Mouse (Mus musculus): Measurements from ENCODE around the gene Serpinf1. TPM values are rescaled to one million over a fixed set of nuclear protein-coding genes. Genes with fewer than 3 reads are reported as not detected.

Serpinf1 gene
- polyA plus RNA-seq, 1 experiment from 2014 or later = 38.7 TPM

DNA sequence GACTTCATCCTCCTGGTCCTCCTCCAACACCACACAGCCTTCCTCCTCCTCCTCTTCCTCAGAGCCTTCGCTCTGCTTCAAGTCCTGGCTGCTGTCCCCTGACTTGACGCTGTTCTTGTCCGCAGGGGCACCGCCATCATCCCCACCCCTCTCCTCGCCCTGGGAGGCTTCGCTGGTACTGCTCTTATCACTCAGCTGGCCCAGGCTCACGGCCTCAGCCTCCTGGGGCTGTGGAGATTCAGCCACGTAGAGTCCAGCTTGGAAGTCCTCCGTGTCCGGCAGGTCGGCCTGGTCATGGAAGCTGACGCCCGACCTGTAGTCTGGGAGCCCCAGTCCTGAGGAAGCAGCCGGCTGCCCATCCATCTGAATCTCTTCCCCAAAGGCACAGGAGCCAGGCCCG is 28.4 kb upstream of the Serpinf1 start:
- no peak overlapping the region for H3K27ac ChIP-seq (ENCODE audit: low read length)
- H3K9me3 ChIP-seq (ENCODE audit: control insufficient read depth, low read length) = no peaks in the 10 kb centered on the region
- no peak overlapping the region for H3K4me2 ChIP-seq (ENCODE audit: low read depth, low read length)
- H3K36me3 ChIP-seq (ENCODE audit: control insufficient read depth, insufficient read depth, low read length) = 0 out of 2 replicates have a peak, but pooled peaks cover 5% of the 10 kb centered on the region
- no peaks in the 10 kb centered on the region for H3K27me3 ChIP-seq (replicated peaks; ENCODE audit: control insufficient read depth, insufficient read depth, low read length)
- 86% methylated on average over 15 of the region's 15 CpGs for WGBS
- H3K9ac ChIP-seq (ENCODE audit: low read depth, low read length) = 0 out of 2 replicates have a peak overlapping the region, but pooled peaks have one; percentile 11
- no peak overlapping the region for H3K4me3 ChIP-seq (ENCODE audit: low read length)
- ATAC-seq = no peak
- H3K4me1 ChIP-seq (ENCODE audit: control insufficient read depth, insufficient read depth, low read length) = peaks cover 16% of the 10 kb centered on the region

DNA sequence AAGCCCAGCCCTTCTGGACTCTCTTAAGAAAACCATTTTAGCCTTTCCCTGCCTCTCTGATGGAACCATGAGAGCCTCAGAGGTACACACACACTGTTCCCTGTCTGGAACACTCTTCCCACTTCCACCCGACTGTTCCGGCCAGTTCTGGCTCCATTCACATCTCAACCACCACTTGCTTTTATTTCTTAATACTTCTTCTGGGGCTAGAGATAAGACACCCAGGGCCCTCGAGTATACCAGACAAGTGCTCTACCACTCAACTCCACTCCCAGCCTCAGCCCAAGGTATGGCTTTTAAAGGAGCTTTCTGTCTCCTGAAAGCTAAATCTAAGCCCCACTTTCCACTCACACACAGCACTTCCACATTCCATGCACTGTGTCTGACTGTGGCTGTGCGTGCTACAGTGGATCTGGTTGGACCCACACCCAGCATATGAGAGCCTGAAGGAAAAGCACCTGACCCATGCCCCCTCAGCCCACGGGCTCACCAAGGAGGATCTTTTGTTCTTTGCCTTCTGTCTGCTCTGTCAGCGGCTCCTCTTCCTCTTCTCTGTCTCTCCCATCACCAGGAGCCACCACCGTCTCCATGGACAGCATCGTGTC is 27.9 kb upstream of the Serpinf1 start:
- H3K4me3 ChIP-seq (ENCODE audit: low read length) = no peak overlapping the region
- no peak overlapping the region for H3K4me2 ChIP-seq (ENCODE audit: low read depth, low read length)
- 87% methylated on average over 8 of the region's 8 CpGs for WGBS
- no peak overlapping the region for H3K9ac ChIP-seq (ENCODE audit: low read depth, low read length)
- no peaks in the 10 kb centered on the region for H3K9me3 ChIP-seq (ENCODE audit: control insufficient read depth, low read length)
- peaks cover 5% of the 10 kb centered on the region; the same call in 1 of the 2 replicates for H3K36me3 ChIP-seq (ENCODE audit: control insufficient read depth, insufficient read depth, low read length)
- H3K27me3 ChIP-seq (replicated peaks; ENCODE audit: control insufficient read depth, insufficient read depth, low read length) = no peaks in the 10 kb centered on the region
- no peak overlapping the region for H3K27ac ChIP-seq (ENCODE audit: low read length)
- no peak for ATAC-seq
- peaks cover 16% of the 10 kb centered on the region for H3K4me1 ChIP-seq (ENCODE audit: control insufficient read depth, insufficient read depth, low read length)

DNA sequence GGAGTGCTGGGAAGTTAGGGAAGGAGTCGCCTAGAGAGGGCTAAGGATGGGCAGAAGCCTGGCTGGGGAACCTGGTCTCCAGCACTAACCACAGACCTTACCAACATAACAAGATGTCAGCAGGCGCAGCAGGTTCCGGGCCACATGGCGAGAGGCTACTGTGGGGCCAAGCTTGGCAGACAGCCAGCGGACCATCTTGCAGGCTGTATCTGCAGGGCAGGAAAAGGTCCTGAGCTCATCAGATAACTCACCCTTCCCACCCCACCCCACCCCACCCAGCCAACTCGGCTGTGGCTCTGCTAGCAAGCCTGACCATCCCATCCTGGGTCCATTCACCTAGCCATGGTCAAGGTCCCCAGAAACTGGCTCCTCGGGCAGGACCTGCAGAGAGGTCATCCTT is 27.2 kb upstream of the Serpinf1 start:
- H3K4me3 ChIP-seq (ENCODE audit: low read length) = no peak overlapping the region
- WGBS = 62% methylated on average over 7 of the region's 7 CpGs
- H3K9me3 ChIP-seq (ENCODE audit: control insufficient read depth, low read length) = no peaks in the 10 kb centered on the region
- no peaks in the 10 kb centered on the region for H3K27me3 ChIP-seq (replicated peaks; ENCODE audit: control insufficient read depth, insufficient read depth, low read length)
- peaks cover 8% of the 10 kb centered on the region; the same call in 1 of the 2 replicates for H3K36me3 ChIP-seq (ENCODE audit: control insufficient read depth, insufficient read depth, low read length)
- ATAC-seq = no peak
- H3K27ac ChIP-seq (ENCODE audit: low read length) = no peak overlapping the region
- H3K4me2 ChIP-seq (ENCODE audit: low read depth, low read length) = no peak overlapping the region
- no peak overlapping the region for H3K9ac ChIP-seq (ENCODE audit: low read depth, low read length)
- H3K4me1 ChIP-seq (ENCODE audit: control insufficient read depth, insufficient read depth, low read length) = peaks cover 10% of the 10 kb centered on the region

DNA sequence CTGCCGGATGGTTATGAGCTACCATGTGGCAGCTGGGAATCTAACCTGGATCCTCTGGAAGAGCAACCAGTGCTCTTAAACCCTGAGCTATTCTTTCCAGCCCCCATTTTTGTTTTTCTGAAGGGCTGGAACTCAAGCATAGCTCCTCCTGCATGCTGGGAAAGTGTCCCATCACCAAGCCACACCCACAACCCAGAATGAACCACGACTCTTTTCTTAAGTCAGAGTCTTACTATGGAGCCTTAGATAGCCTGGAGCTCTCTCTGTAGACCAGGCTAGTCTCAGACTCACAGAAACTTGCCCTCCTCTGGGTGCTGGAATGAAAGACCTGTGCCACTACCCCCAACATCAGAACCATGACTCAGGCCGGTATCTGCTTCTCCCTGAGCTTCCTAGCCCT is 26.1 kb upstream of the Serpinf1 start:
- Histone ChIP-seq H3K27ac (ENCODE audit: low read length) (no peak overlapping the region), H3K9ac (ENCODE audit: low read depth, low read length) (no peak overlapping the region), H3K9me3 (ENCODE audit: control insufficient read depth, low read length) (no peaks in the 10 kb centered on the region), H3K4me3 (ENCODE audit: low read length) (no peak overlapping the region), H3K27me3 (replicated peaks; ENCODE audit: control insufficient read depth, insufficient read depth, low read length) (no peaks in the 10 kb centered on the region), H3K4me2 (ENCODE audit: low read depth, low read length) (no peak overlapping the region), H3K4me1 (ENCODE audit: control insufficient read depth, insufficient read depth, low read length) (peaks cover 5% of the 10 kb centered on the region), H3K36me3 (ENCODE audit: control insufficient read depth, insufficient read depth, low read length) (peaks cover 8% of the 10 kb centered on the region)
- 84% methylated on average over 3 of the region's 3 CpGs for WGBS
- no peak for ATAC-seq

DNA sequence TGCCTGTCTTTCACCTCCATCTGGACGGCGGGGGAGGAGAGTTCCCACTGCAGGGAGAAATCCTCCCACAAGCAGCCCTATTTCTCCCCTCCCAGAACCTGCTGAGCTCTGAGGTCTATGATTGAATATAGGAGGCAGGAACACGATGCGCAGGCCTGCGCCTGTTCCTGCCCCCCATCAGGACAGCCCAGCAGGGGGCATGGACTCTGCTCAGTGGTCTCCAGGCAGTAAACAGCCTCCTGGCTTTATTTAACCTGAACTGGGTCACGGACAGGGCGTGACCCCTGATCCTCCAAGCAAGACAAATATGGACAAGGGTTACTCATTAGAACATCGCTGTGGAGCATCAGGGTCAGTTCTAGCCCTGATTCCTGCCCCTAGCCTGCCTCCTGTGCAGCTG is 21.2 kb upstream of the Serpinf1 start:
- WGBS = 54% methylated on average over 8 of the region's 8 CpGs
- no peaks in the 10 kb centered on the region for H3K9me3 ChIP-seq (ENCODE audit: control insufficient read depth, low read length)
- peaks cover 3% of the 10 kb centered on the region for H3K36me3 ChIP-seq (ENCODE audit: control insufficient read depth, insufficient read depth, low read length)
- 0 out of 2 replicates have a peak, but pooled peaks have one; percentile 15 for ATAC-seq
- H3K27me3 ChIP-seq (replicated peaks; ENCODE audit: control insufficient read depth, insufficient read depth, low read length) = no peaks in the 10 kb centered on the region
- no peak overlapping the region for H3K27ac ChIP-seq (ENCODE audit: low read length)
- no peak overlapping the region for H3K9ac ChIP-seq (ENCODE audit: low read depth, low read length)
- no peak overlapping the region for H3K4me3 ChIP-seq (ENCODE audit: low read length)
- H3K4me2 ChIP-seq (ENCODE audit: low read depth, low read length) = no peak overlapping the region
- H3K4me1 ChIP-seq (ENCODE audit: control insufficient read depth, insufficient read depth, low read length) = peaks cover 9% of the 10 kb centered on the region

DNA sequence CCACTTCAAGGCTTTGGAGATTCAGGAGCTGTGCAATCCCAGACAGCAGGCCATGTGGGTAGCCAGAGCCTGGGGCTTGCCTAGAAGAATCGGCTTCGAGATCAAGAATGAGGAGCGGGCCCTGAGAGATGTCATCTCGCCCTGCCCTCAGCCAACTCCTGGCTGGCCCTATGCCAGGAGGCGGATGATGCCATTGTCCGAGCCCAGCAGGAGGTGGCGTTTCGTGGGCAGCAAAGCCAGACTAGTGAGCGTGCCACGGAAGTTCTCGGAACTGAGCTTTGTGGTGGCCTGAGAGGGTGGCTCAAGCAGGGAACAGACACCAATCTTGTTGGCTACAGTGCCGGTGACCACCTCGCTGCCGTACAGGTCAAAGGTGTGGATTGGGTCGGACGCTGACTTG is 19.1 kb upstream of the Serpinf1 start:
- peaks cover 9% of the 10 kb centered on the region for H3K4me1 ChIP-seq (ENCODE audit: control insufficient read depth, insufficient read depth, low read length)
- H3K4me3 ChIP-seq (ENCODE audit: low read length) = no peak overlapping the region
- no peak overlapping the region for H3K9ac ChIP-seq (ENCODE audit: low read depth, low read length)
- peaks cover 3% of the 10 kb centered on the region for H3K36me3 ChIP-seq (ENCODE audit: control insufficient read depth, insufficient read depth, low read length)
- no peak for ATAC-seq
- H3K4me2 ChIP-seq (ENCODE audit: low read depth, low read length) = no peak overlapping the region
- WGBS = 92% methylated on average over 16 of the region's 16 CpGs
- no peaks in the 10 kb centered on the region for H3K9me3 ChIP-seq (ENCODE audit: control insufficient read depth, low read length)
- no peaks in the 10 kb centered on the region for H3K27me3 ChIP-seq (replicated peaks; ENCODE audit: control insufficient read depth, insufficient read depth, low read length)
- H3K27ac ChIP-seq (ENCODE audit: low read length) = no peak overlapping the region

DNA sequence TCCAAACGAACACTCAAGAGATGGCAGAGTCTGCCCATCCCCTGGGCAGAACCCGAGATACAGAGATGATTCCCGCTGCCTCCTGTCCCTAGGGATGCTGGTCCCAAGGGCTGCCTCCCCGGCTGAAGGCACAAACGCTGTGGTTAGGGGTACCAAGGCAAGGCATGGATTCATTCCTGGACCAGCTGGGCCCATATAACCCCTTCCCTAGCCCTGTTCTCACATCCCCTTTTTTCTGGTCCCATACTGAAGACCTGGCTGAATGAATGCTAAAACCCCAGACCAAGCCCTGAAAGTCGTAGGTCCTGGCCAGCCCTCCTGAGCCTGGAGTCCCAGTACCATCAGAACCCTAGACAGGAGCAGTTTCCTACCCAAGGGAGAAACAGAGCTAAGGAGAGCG is 18.5 kb upstream of the Serpinf1 start:
- Histone ChIP-seq H3K9ac (ENCODE audit: low read depth, low read length) (no peak overlapping the region), H3K4me1 (ENCODE audit: control insufficient read depth, insufficient read depth, low read length) (peaks cover 9% of the 10 kb centered on the region), H3K27ac (ENCODE audit: low read length) (no peak overlapping the region), H3K4me2 (ENCODE audit: low read depth, low read length) (no peak overlapping the region), H3K9me3 (ENCODE audit: control insufficient read depth, low read length) (no peaks in the 10 kb centered on the region), H3K4me3 (ENCODE audit: low read length) (no peak overlapping the region), H3K27me3 (replicated peaks; ENCODE audit: control insufficient read depth, insufficient read depth, low read length) (no peaks in the 10 kb centered on the region), H3K36me3 (ENCODE audit: control insufficient read depth, insufficient read depth, low read length) (peaks cover 3% of the 10 kb centered on the region)
- 76% methylated on average over 7 of the region's 7 CpGs for WGBS
- no peak for ATAC-seq

DNA sequence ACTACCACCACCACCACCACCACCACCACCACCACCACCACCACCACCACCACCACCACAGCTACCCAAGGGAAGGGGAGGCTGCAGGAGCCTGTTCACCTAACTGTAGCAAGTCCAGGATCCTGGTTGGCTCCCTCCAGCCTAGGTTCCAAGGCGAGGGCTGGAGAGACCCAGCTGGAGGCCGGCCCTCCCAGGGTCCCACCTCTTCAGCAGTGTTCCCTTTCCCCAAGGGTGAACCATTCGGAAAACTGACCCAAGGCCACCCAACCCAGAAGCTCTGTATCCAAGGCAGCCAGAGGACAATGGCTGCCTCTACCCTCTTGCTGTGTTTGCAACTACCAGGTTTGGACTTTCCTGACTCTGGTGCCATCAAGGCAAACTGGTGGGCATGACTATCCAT is 17.4 kb upstream of the Serpinf1 start:
- no peak overlapping the region for H3K4me2 ChIP-seq (ENCODE audit: low read depth, low read length)
- H3K4me3 ChIP-seq (ENCODE audit: low read length) = no peak overlapping the region
- no peak overlapping the region for H3K9ac ChIP-seq (ENCODE audit: low read depth, low read length)
- 95% methylated on average over 3 of the region's 3 CpGs for WGBS
- no peaks in the 10 kb centered on the region; the same call in 1 of the 2 replicates for H3K36me3 ChIP-seq (ENCODE audit: control insufficient read depth, insufficient read depth, low read length)
- no peaks in the 10 kb centered on the region for H3K27me3 ChIP-seq (replicated peaks; ENCODE audit: control insufficient read depth, insufficient read depth, low read length)
- H3K9me3 ChIP-seq (ENCODE audit: control insufficient read depth, low read length) = no peaks in the 10 kb centered on the region
- peaks cover 9% of the 10 kb centered on the region for H3K4me1 ChIP-seq (ENCODE audit: control insufficient read depth, insufficient read depth, low read length)
- ATAC-seq = no peak
- H3K27ac ChIP-seq (ENCODE audit: low read length) = no peak overlapping the region

DNA sequence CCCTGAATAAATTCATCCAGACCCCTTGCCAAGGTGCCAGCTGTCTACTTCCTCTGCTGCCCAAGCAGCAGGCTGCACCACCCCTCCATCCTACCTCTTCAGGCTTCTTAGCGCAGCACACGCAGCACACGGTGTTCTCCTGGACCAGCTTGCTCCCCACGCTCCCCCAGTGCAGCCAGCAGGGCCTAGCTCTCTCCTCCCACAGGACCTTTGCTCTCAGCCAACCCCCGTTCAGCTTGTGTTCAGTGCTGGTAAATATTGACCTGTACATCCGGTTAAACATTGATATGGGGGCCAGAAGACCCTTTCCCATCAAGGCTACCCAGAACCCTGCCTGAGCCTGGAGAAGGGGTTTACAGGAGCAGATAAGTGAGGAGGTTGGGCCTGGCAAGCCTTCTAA is 16.9 kb upstream of the Serpinf1 start, which contains the start of gene Serpinf2:
Gene Serpinf2 (minus strand): TSS at position 229 of the 400 bp plus-strand sequence.
- Histone ChIP-seq H3K27ac (ENCODE audit: low read length) (no peak within 1 kb of the TSS), H3K4me2 (ENCODE audit: low read depth, low read length) (peak within 1 kb of the TSS; percentile 29; the same call in 1 of the 2 replicates)

More for the DNA sequence above, 16.9 kb upstream of the Serpinf1 start, which contains the start of gene Serpinf2:
- ATAC-seq = peak; percentile 78
- Histone ChIP-seq H3K9me3 (ENCODE audit: control insufficient read depth, low read length) (no peaks in the 10 kb centered on the region), H3K36me3 (ENCODE audit: control insufficient read depth, insufficient read depth, low read length) (no peaks in the 10 kb centered on the region; the same call in 1 of the 2 replicates), H3K9ac (ENCODE audit: low read depth, low read length) (peak within 1 kb of the TSS; percentile 34), H3K4me3 (ENCODE audit: low read length) (no peak within 1 kb of the TSS), H3K27me3 (replicated peaks; ENCODE audit: control insufficient read depth, insufficient read depth, low read length) (no peaks in the 10 kb centered on the region), H3K4me1 (ENCODE audit: control insufficient read depth, insufficient read depth, low read length) (peaks cover 9% of the 10 kb centered on the region)
- WGBS = 59% methylated on average over 6 of the region's 6 CpGs

Data from intestine, embryonic 16.5 days (tissue).